Mouse (Mus musculus): Measurements from ENCODE around the gene Ctdnep1. TPM values are rescaled to one million over a fixed set of nuclear protein-coding genes. Genes with fewer than 3 reads are reported as not detected.
"Not testable (repeated sequence)": the region's sequence is repeated elsewhere in the genome, so short reads cannot be mapped to it uniquely, and the experiment has no call there.

The Ctdnep1 gene
- polyA plus RNA-seq, 1 experiment from 2014 or later, result 21.5 TPM

GRCm38 (mm10) chr11:69955618-69956017 is 25.3 kb upstream of the Ctdnep1 start:
- H3K9ac ChIP-seq; H3K27ac ChIP-seq (replicated peaks); ATAC-seq (ENCODE audit: low read depth); H3K36me3 ChIP-seq; H3K9me3 ChIP-seq; H3K4me1 ChIP-seq (replicated peaks); H3K4me2 ChIP-seq; H3K4me3 ChIP-seq: not testable (repeated sequence)
- WGBS, result 78% methylated on average over 4 of the region's 4 CpGs
- H3K27me3 ChIP-seq, result peaks cover 26% of the 10 kb centered on the region

GRCm38 (mm10) chr11:69956218-69956617 is 24.7 kb upstream of the Ctdnep1 start:
- 72% methylated on average over 1 of the region's 1 CpGs for WGBS
- H3K4me2 ChIP-seq, result no peak overlapping the region
- no peak overlapping the region for H3K9ac ChIP-seq
- peaks cover 29% of the 10 kb centered on the region for H3K27me3 ChIP-seq
- no peaks in the 10 kb centered on the region for H3K9me3 ChIP-seq
- ATAC-seq (ENCODE audit: low read depth), result no peak
- H3K27ac ChIP-seq (replicated peaks), result no peak overlapping the region
- H3K4me3 ChIP-seq, result no peak overlapping the region
- no peaks in the 10 kb centered on the region for H3K4me1 ChIP-seq (replicated peaks)
- no peaks in the 10 kb centered on the region for H3K36me3 ChIP-seq

GRCm38 (mm10) chr11:69960616-69961015 is 20.3 kb upstream of the Ctdnep1 start:
- Histone ChIP-seq H3K27me3 (peaks cover 70% of the 10 kb centered on the region), H3K9me3 (no peaks in the 10 kb centered on the region), H3K4me3 (no peak overlapping the region), H3K4me2 (no peak overlapping the region), H3K36me3 (no peaks in the 10 kb centered on the region), H3K9ac (no peak overlapping the region), H3K4me1 (replicated peaks) (peaks cover 5% of the 10 kb centered on the region), H3K27ac (replicated peaks) (no peak overlapping the region)
- no peak for ATAC-seq (ENCODE audit: low read depth)
- 32% methylated on average over 5 of the region's 5 CpGs for WGBS

GRCm38 (mm10) chr11:69961841-69962240 is 19.1 kb upstream of the Ctdnep1 start:
- 52% methylated on average over 5 of the region's 5 CpGs for WGBS

GRCm38 (mm10) chr11:69964650-69965270 is 16.2 kb upstream of the Ctdnep1 start, which contains the start of gene Cldn7:
Cldn7 (plus strand) TSS chr11:69964779.
- peaks cover 87% of the 10 kb centered on the region for H3K27me3 ChIP-seq
- WGBS, result 9% methylated on average over 24 of the region's 24 CpGs
- no peak within 1 kb of the TSS for H3K27ac ChIP-seq (replicated peaks)
- no peak for ATAC-seq (ENCODE audit: low read depth)
- H3K4me1 ChIP-seq (replicated peaks), result peaks cover 17% of the 10 kb centered on the region
- no peaks in the 10 kb centered on the region for H3K9me3 ChIP-seq
- H3K4me2 ChIP-seq, result 0 out of 2 replicates have a peak within 1 kb of the TSS, but pooled peaks have one; percentile 22
- peak within 1 kb of the TSS; percentile 18; the same call in 1 of the 2 replicates for H3K4me3 ChIP-seq
- no peak within 1 kb of the TSS for H3K9ac ChIP-seq
- H3K36me3 ChIP-seq, result peaks cover 23% of the 10 kb centered on the region

More at GRCm38 (mm10) chr11:69961841-69962240, 19.1 kb upstream of the Ctdnep1 start:
- no peak overlapping the region for H3K9ac ChIP-seq
- H3K4me2 ChIP-seq, result no peak overlapping the region
- ATAC-seq (ENCODE audit: low read depth), result no peak
- no peaks in the 10 kb centered on the region for H3K36me3 ChIP-seq
- peaks cover 71% of the 10 kb centered on the region for H3K27me3 ChIP-seq
- H3K27ac ChIP-seq (replicated peaks), result no peak overlapping the region
- H3K9me3 ChIP-seq, result no peaks in the 10 kb centered on the region
- H3K4me1 ChIP-seq (replicated peaks), result peaks cover 16% of the 10 kb centered on the region
- H3K4me3 ChIP-seq, result no peak overlapping the region

DNA sequence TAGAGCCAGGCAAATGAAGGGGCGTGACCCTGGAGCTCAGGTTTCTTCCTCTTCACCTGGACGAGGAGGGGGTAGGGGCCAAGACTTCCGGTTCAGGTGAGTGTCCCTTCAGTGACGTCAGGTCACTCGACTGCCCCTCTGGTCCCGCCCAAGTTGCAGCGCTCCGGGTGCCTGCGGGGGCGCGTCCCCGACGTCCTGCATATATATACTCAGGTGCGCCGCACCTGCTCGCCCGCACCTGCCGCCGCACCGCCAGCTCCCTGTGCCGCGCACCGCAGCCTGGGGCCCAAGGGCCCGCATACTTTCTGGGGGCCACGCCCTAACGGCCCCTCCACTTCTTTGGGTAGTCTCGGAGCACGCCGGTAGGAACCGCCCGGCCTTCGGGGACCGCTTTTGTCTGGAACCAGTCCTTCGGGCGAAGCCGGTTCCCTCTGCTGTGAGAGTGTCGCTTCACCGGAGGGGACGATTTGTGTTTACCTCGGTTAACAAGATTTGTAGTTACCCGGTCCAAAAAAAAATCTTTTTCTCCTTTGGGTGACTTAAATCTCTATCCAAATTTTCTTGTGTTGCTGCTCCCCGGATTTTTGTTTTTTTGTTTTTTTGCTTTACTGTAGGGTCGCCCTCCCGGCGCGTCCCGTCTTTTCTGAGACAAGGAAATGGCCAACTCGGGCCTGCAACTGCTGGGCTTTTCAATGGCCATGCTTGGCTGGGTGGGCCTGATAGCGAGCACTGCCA is 15.5 kb upstream of the Ctdnep1 start:
- Histone ChIP-seq H3K4me1 (replicated peaks) (peaks cover 17% of the 10 kb centered on the region), H3K27ac (replicated peaks) (no peak overlapping the region), H3K9ac (0 out of 2 replicates have a peak overlapping the region, but pooled peaks have one; percentile 50), H3K36me3 (peaks cover 30% of the 10 kb centered on the region), H3K4me3 (peak overlapping the region; percentile 26), H3K27me3 (peaks cover 86% of the 10 kb centered on the region), H3K4me2 (peak overlapping the region; percentile 48; the same call in 1 of the 2 replicates), H3K9me3 (no peaks in the 10 kb centered on the region)
- no peak for ATAC-seq (ENCODE audit: low read depth)
- 1% methylated on average over 49 of the region's 49 CpGs for WGBS

DNA sequence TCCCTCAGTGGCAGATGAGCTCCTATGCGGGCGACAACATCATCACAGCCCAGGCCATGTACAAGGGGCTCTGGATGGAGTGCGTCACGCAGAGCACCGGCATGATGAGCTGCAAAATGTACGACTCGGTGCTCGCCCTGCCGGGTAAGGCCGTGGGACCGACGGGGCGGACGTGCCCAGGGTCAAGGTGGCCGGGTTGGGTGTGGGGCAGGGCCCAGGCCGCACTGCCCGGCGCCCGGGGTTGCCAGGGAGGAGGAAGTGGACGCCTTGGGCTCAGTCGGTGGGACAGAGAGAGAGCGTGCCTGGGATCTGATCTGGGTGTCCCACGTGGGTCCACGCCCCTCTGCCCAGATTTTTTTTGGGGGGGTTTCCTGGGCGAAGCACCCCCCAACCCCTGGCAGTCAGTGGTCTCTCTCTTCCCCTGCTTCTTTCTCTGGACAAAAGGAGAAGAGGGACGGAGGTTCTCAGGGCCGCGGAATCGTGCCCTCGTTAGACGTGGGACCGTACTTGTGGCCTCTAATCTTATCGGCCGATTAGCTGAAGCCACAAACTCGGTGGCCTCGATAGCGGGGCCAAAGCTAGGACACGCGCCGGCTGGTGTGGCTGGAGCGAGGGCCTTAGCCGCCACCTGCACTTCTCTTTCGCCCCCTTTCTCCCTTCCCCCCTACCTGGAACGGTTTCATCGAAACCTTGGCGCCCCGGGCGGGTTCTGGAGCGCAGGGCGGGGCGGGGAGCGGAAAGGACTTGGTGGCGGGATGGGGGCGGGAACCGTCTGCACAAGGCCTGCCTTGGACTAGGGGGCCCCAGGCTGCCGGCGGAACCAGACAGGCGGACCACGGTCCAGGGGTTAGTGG is 14.7 kb upstream of the Ctdnep1 start:
- ATAC-seq (ENCODE audit: low read depth), result peak; percentile 62
- H3K27ac ChIP-seq (replicated peaks), result no peak overlapping the region
- H3K9ac ChIP-seq, result peak overlapping the region; percentile 50; the same call in 1 of the 2 replicates
- peaks cover 17% of the 10 kb centered on the region for H3K4me1 ChIP-seq (replicated peaks)
- peaks cover 78% of the 10 kb centered on the region for H3K27me3 ChIP-seq
- WGBS, result 2% methylated on average over 58 of the region's 59 CpGs
- peak overlapping the region; percentile 48 for H3K4me2 ChIP-seq
- H3K4me3 ChIP-seq, result peak overlapping the region; percentile 26
- H3K9me3 ChIP-seq, result no peaks in the 10 kb centered on the region
- H3K36me3 ChIP-seq, result peaks cover 34% of the 10 kb centered on the region

DNA sequence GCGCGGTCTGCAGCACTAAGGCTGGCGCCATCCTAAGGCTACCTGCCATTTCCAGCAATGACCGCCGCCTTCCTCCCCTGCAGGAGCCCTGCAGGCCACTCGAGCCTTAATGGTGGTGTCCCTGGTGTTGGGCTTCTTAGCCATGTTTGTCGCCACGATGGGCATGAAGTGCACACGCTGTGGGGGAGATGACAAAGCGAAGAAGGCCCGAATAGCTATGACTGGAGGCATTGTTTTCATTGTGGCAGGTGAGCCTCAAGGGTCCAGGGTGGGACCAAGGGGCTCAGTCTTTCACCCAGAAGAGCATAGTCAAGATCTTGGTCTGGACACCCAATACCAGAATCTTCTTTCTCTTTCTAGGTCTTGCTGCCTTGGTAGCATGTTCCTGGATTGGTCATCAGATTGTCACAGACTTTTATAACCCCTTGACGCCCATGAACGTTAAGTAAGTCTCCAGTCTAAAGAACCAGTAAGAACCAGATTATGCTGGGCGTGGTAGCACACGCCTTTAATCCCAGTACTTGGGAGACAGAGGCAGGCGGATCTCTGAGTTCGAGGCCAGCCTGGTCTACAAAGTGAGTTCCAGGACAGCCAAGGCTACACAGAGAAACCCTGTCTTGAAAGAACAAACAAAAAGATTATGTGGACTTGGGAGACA is 14.0 kb upstream of the Ctdnep1 start:
- Histone ChIP-seq H3K4me1 (replicated peaks) (peaks cover 17% of the 10 kb centered on the region), H3K9ac (peak overlapping the region; percentile 50; the same call in 1 of the 2 replicates), H3K27me3 (peaks cover 71% of the 10 kb centered on the region), H3K36me3 (peaks cover 42% of the 10 kb centered on the region), H3K9me3 (no peaks in the 10 kb centered on the region), H3K27ac (replicated peaks) (no peak overlapping the region), H3K4me3 (peak overlapping the region; percentile 26), H3K4me2 (peak overlapping the region; percentile 48)
- 37% methylated on average over 17 of the region's 17 CpGs for WGBS
- 0 out of 2 replicates have a peak, but pooled peaks have one; percentile 16 for ATAC-seq (ENCODE audit: low read depth)

- no peak overlapping the region for H3K9ac ChIP-seq
- peaks cover 60% of the 10 kb centered on the region for H3K36me3 ChIP-seq
- H3K9me3 ChIP-seq, result no peaks in the 10 kb centered on the region
- H3K27me3 ChIP-seq, result peaks cover 53% of the 10 kb centered on the region
- H3K27ac ChIP-seq (replicated peaks), result no peak overlapping the region
- H3K4me1 ChIP-seq (replicated peaks), result peaks cover 17% of the 10 kb centered on the region
- H3K4me2 ChIP-seq, result no peak overlapping the region
- 89% methylated on average over 4 of the region's 4 CpGs for WGBS
- no peak overlapping the region for H3K4me3 ChIP-seq
- ATAC-seq (ENCODE audit: low read depth), result no peak
These were observed 12.2 kb upstream of the Ctdnep1 start for GRCm38 (mm10) chr11:69968793-69969192.

DNA sequence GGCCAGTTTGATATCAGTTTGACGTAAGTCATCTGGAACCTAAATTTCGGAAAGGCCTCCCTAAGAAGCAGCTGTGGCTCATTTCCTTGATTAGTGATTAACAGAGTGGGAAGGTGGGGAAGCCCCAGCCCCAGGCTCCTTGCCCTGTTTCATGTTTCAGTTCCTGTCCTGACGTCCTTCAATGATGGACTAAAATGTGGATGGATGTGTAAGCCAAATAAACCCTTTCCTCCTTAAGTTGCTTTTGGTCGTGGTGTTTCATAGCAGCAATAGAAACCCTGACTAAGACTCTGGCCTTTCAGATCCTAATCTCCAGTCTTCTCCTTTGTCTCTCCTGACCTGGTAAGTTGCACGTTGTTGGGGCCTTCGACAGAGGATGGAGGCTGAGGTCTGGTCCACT is 10.7 kb upstream of the Ctdnep1 start:
- 88% methylated on average over 6 of the region's 6 CpGs for WGBS
- H3K4me2 ChIP-seq, result no peak overlapping the region
- no peaks in the 10 kb centered on the region for H3K9me3 ChIP-seq
- no peak for ATAC-seq (ENCODE audit: low read depth)
- H3K9ac ChIP-seq, result no peak overlapping the region
- H3K4me3 ChIP-seq, result no peak overlapping the region
- peaks cover 38% of the 10 kb centered on the region for H3K27me3 ChIP-seq
- H3K4me1 ChIP-seq (replicated peaks), result peaks cover 16% of the 10 kb centered on the region
- no peak overlapping the region for H3K27ac ChIP-seq (replicated peaks)
- H3K36me3 ChIP-seq, result peaks cover 74% of the 10 kb centered on the region

DNA sequence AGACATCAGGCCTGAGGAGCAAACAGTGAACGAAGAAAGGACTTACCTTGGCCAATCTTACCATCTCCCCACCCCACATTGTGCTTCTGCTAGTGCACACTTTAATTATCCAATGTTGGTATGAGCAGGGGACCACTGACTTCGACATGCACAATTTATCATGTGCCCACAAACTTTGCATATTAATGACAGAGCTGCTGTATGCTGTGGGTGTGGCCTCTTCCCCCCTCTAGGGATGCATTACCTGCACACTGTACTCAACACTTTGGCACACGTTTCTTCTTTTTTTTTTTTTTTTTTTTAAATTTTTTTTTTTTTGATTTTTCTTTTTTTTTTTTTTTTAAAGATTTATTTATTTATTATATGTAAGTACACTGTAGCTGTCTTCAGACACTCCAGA is 10.2 kb upstream of the Ctdnep1 start:
- peaks cover 78% of the 10 kb centered on the region for H3K36me3 ChIP-seq
- ATAC-seq (ENCODE audit: low read depth), result no peak
- WGBS, result 82% methylated on average over 3 of the region's 3 CpGs

More for the DNA sequence above, 10.2 kb upstream of the Ctdnep1 start:
- Histone ChIP-seq H3K27me3 (peaks cover 33% of the 10 kb centered on the region), H3K9ac (no peak overlapping the region), H3K27ac (replicated peaks) (no peak overlapping the region), H3K4me1 (replicated peaks) (peaks cover 12% of the 10 kb centered on the region), H3K9me3 (no peaks in the 10 kb centered on the region), H3K4me2 (no peak overlapping the region), H3K4me3 (no peak overlapping the region)

Data from neural tube, embryonic 13.5 days (tissue).